Mouse (Mus musculus) cerebellum, adult 2 months (tissue): ENCODE measurements around the gene Pbx3. TPM values are rescaled to one million over a fixed set of nuclear protein-coding genes. Genes with fewer than 3 reads are reported as not detected.

Source experiments
- DNase-seq, 2 experiments: peaks; one replicate each; pipeline ENCODE4 v3.0.0; 2021
- H3K27ac ChIP-seq: fragments of 200-500 bp; 2 replicates; pipeline ENCODE4 v1.5.1; 2012; ENCODE audit warnings: low read length, control low read depth, inconsistent platforms; ENCODE audit not compliant: insufficient read depth
- H3K27me3 ChIP-seq: fragments of 200-500 bp; 2 replicates; pipeline ENCODE4 v1.6.1; 2012; ENCODE audit warnings: inconsistent platforms, mild to moderate bottlenecking, low read length, moderate library complexity; ENCODE audit not compliant: control insufficient read depth, insufficient read depth
- H3K4me1 ChIP-seq: fragments of 200-500 bp; 2 replicates; pipeline ENCODE4 v1.6.1; 2011; ENCODE audit warnings: low read length; ENCODE audit not compliant: control insufficient read depth, insufficient read depth
- H3K4me3 ChIP-seq: fragments of 200-500 bp; replicated peaks from 2 replicates; pipeline ENCODE3; 2011; ENCODE audit warnings: mild to moderate bottlenecking, low read depth, low read length, control low read depth; ENCODE audit not compliant: insufficient read depth
- CTCF ChIP-seq: fragments of 200-500 bp; IDR thresholded peaks from 2 replicates; pipeline ENCODE4 v1.5.1; 2011; ENCODE audit warnings: low read depth, mild to moderate bottlenecking, control low read depth, low read length, moderate library complexity, borderline replicate concordance; ENCODE audit not compliant: insufficient read depth
- POLR2A ChIP-seq: fragments of 200-500 bp; IDR thresholded peaks from 2 replicates; pipeline ENCODE4 v1.6.1; 2011; ENCODE audit warnings: low read length, control low read depth, borderline replicate concordance; ENCODE audit not compliant: insufficient read depth
- WGBS: fragments of 180-500 bp; shearing (Covaris S2); methylation state at CpG from one replicate; pipeline ENCODE4 v1.1.7; 2018; 5-methylcytosine and 5-hydroxymethylcytosine counted together
- polyA plus RNA-seq: library from polyadenylated mRNA; depleted of rRNA; stranded (reverse); fragments of >200 nt; gene quantifications from 2 replicates; pipeline ENCODE4 v1.2.3, GENCODE M21; 2012

The Pbx3 gene
- polyA plus RNA-seq, 1 experiment = 32.0 TPM

GRCm38 (mm10) chr2:34378930-34379329, 6.0 kb upstream of the Pbx3 start:
- H3K27ac ChIP-seq = no peak overlapping the region
- no peak for TF ChIP-seq CTCF
- TF ChIP-seq POLR2A = no peak
- no peaks in the 10 kb centered on the region for H3K4me1 ChIP-seq
- H3K27me3 ChIP-seq = no peaks in the 10 kb centered on the region
- H3K4me3 ChIP-seq = no peak overlapping the region
- no peak for DNase-seq
- WGBS = 97% methylated on average over 2 of the region's 2 CpGs

DNA sequence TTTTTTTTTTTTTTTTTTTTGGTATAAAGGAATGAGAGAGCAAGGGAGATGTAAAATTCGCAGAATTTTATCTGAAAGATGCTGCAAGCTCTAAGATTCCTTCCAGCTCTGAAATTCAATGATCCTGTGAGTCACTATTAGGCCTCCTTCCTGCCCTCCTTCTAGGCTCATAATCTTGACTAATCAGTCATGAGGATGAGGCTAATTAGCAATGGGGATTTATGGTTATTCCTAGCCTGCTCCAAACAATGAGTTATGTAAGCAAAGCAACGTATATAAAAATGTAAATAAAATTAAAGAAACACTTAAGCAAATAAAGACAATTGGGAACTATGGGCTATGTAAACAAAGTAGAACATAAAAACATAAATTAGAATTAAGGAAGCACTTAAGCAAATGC, 1.4 kb upstream of the Pbx3 start:
- WGBS = 95% methylated on average over 2 of the region's 2 CpGs

DNA sequence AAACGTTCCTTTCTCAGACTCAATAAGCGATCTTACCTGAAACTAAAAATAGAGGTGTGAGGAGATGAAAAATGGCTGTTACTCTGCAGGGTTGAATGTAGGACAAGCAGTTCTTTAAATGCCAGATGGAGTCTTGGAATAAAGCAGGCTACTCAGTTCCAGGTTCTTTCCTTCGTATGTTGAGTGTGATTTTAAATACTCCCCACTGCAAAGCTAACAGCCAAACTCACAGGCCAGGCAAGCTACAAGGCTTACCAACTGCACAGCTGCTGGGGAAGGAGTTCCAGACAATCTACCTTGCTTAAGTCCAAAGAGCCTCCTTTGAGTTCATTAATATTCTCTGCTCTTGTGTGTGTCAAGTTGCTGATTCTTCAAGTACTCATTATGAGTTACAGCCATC, 944 bp upstream of the Pbx3 start:
- Histone ChIP-seq H3K4me1 (peaks cover 3% of the 10 kb centered on the region; the same call in 1 of the 2 replicates), H3K27ac (no peak overlapping the region), H3K4me3 (no peak overlapping the region), H3K27me3 (no peaks in the 10 kb centered on the region)
- TF ChIP-seq CTCF (no peak), POLR2A (no peak)
- WGBS = 16% methylated on average over 3 of the region's 3 CpGs
- no peak for DNase-seq

More for the DNA sequence above, 1.4 kb upstream of the Pbx3 start:
- TF ChIP-seq CTCF = no peak
- no peak for TF ChIP-seq POLR2A
- no peak for DNase-seq
- Histone ChIP-seq H3K4me3 (no peak overlapping the region), H3K4me1 (peaks cover 3% of the 10 kb centered on the region; the same call in 1 of the 2 replicates), H3K27me3 (no peaks in the 10 kb centered on the region), H3K27ac (no peak overlapping the region)

GRCm38 (mm10) chr2:34371441-34372304, 1.3 kb downstream of the Pbx3 start:
- no peaks in the 10 kb centered on the region for H3K27me3 ChIP-seq
- WGBS = 1% methylated on average over 88 of the region's 118 CpGs
- DNase-seq = peak; percentile 58 to 66
- peaks cover 3% of the 10 kb centered on the region; the same call in 1 of the 2 replicates for H3K4me1 ChIP-seq
- TF ChIP-seq CTCF (no peak), POLR2A (no peak)
- peak overlapping the region; percentile 60 for H3K4me3 ChIP-seq
- H3K27ac ChIP-seq = no peak overlapping the region

DNA sequence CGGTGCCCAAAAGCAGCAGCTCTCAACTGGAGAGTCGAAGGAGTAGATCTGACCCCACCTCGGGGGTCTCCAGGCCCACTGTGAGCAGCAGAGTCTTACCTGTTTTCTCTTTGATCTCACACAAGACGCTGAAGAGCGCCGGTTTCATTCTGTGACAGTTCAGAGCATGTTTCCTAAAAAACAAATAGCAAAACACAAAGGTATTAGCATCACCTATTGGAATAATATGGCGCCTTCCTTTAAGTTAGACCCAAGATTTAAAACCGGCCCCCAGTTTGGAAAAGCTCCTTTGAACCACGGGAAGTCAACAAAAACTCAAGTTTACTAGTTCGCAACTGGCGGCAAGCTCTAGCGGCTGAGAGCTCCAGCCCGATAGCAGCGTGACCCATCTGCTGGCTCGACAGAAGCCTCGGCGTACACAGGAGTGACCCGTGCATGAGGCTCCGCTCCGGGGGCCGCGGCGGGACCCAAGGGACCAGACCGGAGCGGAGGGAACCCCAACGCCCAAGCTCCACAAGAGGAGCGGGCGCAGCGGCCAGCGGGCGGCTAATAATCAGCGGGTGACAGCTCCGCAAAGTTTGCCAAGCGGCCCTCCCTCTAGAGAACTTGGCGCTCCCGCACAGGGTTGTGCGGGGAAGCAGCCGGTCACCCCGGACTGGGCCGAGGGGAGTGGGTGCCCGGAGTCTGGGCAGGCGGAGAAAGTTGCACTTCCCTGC, 2.1 kb downstream of the Pbx3 start:
- H3K4me1 ChIP-seq = peaks cover 3% of the 10 kb centered on the region; the same call in 1 of the 2 replicates
- WGBS = 3% methylated on average over 42 of the region's 42 CpGs
- peak; percentile 49 to 58 for DNase-seq
- H3K27me3 ChIP-seq = no peaks in the 10 kb centered on the region
- H3K4me3 ChIP-seq = peak overlapping the region; percentile 60
- TF ChIP-seq CTCF = no peak
- no peak for TF ChIP-seq POLR2A
- H3K27ac ChIP-seq = no peak overlapping the region

- peak in 1 of 2 experiments; percentile 12 for DNase-seq
- WGBS = 37% methylated on average over 7 of the region's 7 CpGs
- no peak overlapping the region for H3K27ac ChIP-seq
Measured at GRCm38 (mm10) chr2:34370349-34370724, 2.6 kb downstream of the Pbx3 start.

GRCm38 (mm10) chr2:34368396-34368795, 4.5 kb downstream of the Pbx3 start:
- WGBS = 60% methylated on average over 6 of the region's 6 CpGs
- TF ChIP-seq POLR2A (no peak), CTCF (no peak)
- peaks cover 2% of the 10 kb centered on the region; the same call in 1 of the 2 replicates for H3K4me1 ChIP-seq

More at GRCm38 (mm10) chr2:34370349-34370724, 2.6 kb downstream of the Pbx3 start:
- H3K4me1 ChIP-seq = peaks cover 3% of the 10 kb centered on the region; the same call in 1 of the 2 replicates
- H3K4me3 ChIP-seq = peak overlapping the region; percentile 60
- H3K27me3 ChIP-seq = no peaks in the 10 kb centered on the region
- TF ChIP-seq POLR2A (no peak), CTCF (no peak)

DNA sequence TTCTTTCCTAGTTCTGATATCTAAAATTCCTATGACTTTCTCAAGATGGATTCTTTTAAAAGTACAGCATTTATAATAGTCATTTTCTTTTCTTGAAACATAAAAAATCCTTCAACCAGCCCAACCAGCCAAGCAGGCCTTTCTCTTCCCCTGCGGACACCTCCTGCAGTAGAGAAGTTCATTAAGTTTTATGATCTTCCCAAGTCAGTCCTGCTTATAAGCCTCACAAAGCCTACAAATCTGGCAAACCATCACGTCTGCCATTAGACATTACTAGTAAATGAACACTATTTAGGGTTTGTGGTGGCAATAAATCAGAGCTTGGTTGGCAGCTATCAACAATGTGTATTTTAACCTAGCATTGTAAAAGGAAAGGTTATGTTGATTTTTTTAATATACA, 5.9 kb downstream of the Pbx3 start:
- Histone ChIP-seq H3K27me3 (no peaks in the 10 kb centered on the region), H3K27ac (no peak overlapping the region), H3K4me3 (no peak overlapping the region), H3K4me1 (no peaks in the 10 kb centered on the region)
- WGBS = 77% methylated on average over 2 of the region's 2 CpGs
- no peak for DNase-seq
- TF ChIP-seq CTCF = no peak
- no peak for TF ChIP-seq POLR2A

More at GRCm38 (mm10) chr2:34368396-34368795, 4.5 kb downstream of the Pbx3 start:
- Histone ChIP-seq H3K27me3 (no peaks in the 10 kb centered on the region), H3K27ac (no peak overlapping the region), H3K4me3 (no peak overlapping the region)
- DNase-seq = no peak
